Mouse (Mus musculus): ENCODE data around the gene Epb41l4b. TPM values are rescaled to one million over a fixed set of nuclear protein-coding genes. Genes with fewer than 3 reads are reported as not detected.
A peak's percentile ranks its signal among the peaks of the same experiment; 100 is the strongest.

The Epb41l4b gene
- polyA plus RNA-seq, 1 experiment from 2014 or later, result 2.3 TPM

DNA sequence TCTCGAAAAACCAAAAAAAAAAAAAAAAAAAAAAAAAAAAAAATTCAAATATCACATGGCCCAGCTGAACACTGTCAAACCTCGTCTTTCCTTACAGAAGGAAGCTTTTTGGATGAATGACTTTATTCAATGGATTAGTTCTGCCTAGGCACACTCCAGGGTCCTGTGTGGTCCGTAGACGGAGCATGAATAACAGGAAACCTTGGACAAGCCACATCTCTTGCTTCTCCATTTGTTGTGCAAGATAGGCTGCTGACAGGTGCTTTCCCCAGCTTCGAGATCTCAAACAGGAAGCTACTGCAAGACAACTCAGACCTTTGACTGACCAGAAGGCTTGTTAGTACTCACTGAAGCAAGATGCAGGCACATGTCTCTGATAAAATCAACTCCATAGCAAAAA lies 39.4 kb downstream of the Epb41l4b start:
- no peak for ATAC-seq
- Histone ChIP-seq H3K9me3 (no peaks in the 10 kb centered on the region; the same call in 1 of the 2 replicates), H3K27ac (no peak overlapping the region), H3K36me3 (no peaks in the 10 kb centered on the region), H3K4me2 (replicated peaks) (no peak overlapping the region), H3K4me1 (replicated peaks) (no peaks in the 10 kb centered on the region; the same call in 1 of the 2 replicates), H3K9ac (replicated peaks) (no peak overlapping the region), H3K4me3 (replicated peaks) (no peak overlapping the region), H3K27me3 (no peaks in the 10 kb centered on the region)
- 21% methylated on average over 5 of the region's 5 CpGs for WGBS

DNA sequence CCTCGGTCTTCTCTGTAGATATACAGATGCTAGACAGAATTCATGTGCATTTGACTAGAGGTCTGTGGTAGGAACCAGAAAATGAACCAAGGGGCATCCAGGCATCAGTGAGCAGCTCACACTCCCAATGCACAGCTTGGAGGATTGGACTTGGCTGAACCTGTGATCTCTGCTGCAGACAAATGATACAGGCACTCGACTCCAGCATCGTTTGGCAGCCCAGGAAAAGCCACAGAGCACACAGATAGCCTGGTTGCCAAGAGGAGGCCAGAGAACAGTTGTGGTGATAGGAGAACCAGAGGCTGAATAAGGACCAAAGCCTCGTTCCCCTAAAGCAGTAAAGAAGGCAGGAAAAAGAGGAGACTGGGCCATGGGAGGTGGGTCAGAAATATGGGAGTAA lies 42.1 kb downstream of the Epb41l4b start:
- no peaks in the 10 kb centered on the region; the same call in 1 of the 2 replicates for H3K9me3 ChIP-seq
- no peak for ATAC-seq
- no peak overlapping the region for H3K4me3 ChIP-seq (replicated peaks)
- no peak overlapping the region for H3K4me2 ChIP-seq (replicated peaks)
- H3K27ac ChIP-seq, result no peak overlapping the region
- no peak overlapping the region for H3K9ac ChIP-seq (replicated peaks)
- H3K27me3 ChIP-seq, result no peaks in the 10 kb centered on the region
- WGBS, result 79% methylated on average over 4 of the region's 4 CpGs
- no peaks in the 10 kb centered on the region for H3K36me3 ChIP-seq
- H3K4me1 ChIP-seq (replicated peaks), result peaks cover under 1% of the 10 kb centered on the region

DNA sequence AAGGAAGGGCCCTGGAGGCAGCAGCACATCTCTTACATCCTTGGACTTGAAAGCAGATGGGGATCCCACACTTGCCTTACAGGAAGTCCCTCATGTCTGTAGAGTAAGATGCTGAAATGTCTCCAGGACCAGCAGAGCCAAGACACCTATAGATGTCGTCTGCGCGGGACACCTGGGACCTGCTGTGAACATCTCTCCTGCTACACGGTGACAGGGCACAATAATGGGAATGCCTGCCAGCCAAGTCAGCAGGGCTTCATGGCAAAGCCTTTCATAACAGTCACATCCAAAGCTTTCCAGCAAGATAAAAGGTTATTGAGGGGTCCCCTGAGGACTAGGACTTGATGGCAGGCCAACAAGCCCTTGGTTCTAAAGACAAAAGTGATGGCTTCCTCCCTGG lies 45.8 kb downstream of the Epb41l4b start:
- WGBS, result 93% methylated on average over 4 of the region's 4 CpGs
- ATAC-seq, result no peak

DNA sequence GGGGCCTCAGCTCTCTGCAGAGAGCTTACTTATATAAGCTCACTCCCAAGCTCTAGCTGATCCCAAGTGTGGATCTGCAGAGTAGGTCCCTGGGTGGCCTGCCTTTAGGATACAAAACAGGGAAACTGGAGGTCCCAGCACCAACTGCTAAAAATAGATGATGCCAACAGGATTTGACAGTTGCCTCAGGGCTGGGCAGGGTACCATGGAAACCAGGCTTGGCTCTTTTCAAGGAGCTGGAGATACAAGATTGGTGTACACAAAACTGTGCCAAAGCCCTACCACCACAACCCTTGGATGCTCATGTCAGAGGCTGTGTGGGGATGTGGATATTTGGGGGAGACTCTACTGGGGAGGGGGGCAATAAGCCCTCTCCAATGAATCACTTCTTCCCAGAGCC lies 47.7 kb downstream of the Epb41l4b start:
- no peaks in the 10 kb centered on the region for H3K27me3 ChIP-seq
- peaks cover 25% of the 10 kb centered on the region for H3K4me1 ChIP-seq (replicated peaks)
- no peaks in the 10 kb centered on the region for H3K36me3 ChIP-seq
- H3K9ac ChIP-seq (replicated peaks), result no peak overlapping the region
- H3K27ac ChIP-seq, result no peak overlapping the region
- no peaks in the 10 kb centered on the region; the same call in 1 of the 2 replicates for H3K9me3 ChIP-seq
- no peak overlapping the region for H3K4me3 ChIP-seq (replicated peaks)
- ATAC-seq, result peak; percentile 32
- H3K4me2 ChIP-seq (replicated peaks), result no peak overlapping the region

More for the DNA sequence above, 45.8 kb downstream of the Epb41l4b start:
- no peak overlapping the region for H3K27ac ChIP-seq
- H3K9me3 ChIP-seq, result no peaks in the 10 kb centered on the region; the same call in 1 of the 2 replicates
- H3K4me2 ChIP-seq (replicated peaks), result no peak overlapping the region
- no peak overlapping the region for H3K9ac ChIP-seq (replicated peaks)
- peaks cover 11% of the 10 kb centered on the region for H3K4me1 ChIP-seq (replicated peaks)
- no peak overlapping the region for H3K4me3 ChIP-seq (replicated peaks)
- H3K27me3 ChIP-seq, result no peaks in the 10 kb centered on the region
- H3K36me3 ChIP-seq, result no peaks in the 10 kb centered on the region

DNA sequence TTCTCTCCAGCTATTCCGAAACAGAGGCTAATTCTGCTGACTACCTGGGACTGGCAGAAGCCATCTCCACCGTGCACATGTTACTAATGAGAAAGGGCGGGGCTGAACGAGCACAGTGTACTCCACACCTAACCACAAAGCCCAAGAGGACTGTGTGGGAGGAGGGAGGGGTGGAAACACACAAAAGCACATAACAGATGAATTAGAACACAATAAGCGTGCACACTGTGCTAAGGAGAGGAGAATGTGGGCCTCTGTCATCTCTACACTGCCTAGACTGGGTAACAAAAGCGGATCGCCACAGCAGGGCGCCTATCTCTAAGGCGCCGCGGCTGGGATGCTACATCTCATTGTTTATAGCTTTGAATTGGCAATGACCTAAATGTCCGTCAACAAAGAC lies 51.9 kb downstream of the Epb41l4b start:
- Histone ChIP-seq H3K27me3 (no peaks in the 10 kb centered on the region), H3K36me3 (no peaks in the 10 kb centered on the region), H3K4me2 (replicated peaks) (peak overlapping the region; percentile 25), H3K4me3 (replicated peaks) (no peak overlapping the region), H3K4me1 (replicated peaks) (peaks cover 25% of the 10 kb centered on the region), H3K9me3 (no peaks in the 10 kb centered on the region), H3K9ac (replicated peaks) (0 out of 2 replicates have a peak overlapping the region, but pooled peaks have one; percentile 1), H3K27ac (peak overlapping the region; percentile 81)
- peak; percentile 93 for ATAC-seq
- 12% methylated on average over 12 of the region's 12 CpGs for WGBS

DNA sequence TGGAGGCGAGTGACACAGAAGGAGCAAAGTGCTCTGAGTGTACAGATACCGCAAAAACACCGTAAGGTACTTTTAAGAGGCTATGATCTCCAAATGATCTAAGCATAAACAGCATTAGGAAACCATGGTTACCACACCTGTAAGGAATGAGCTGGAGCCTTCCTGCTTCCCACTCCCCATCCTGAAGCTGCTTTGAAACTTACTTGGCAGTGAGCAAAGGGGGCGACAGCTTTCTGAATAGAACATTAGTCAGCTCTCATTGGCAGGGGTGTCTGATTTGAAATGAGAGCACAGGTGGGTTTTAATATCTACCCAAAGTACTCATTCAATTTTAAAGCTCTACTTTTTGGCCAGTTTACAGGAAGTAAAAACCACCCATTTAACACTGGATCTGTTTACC lies 54.9 kb downstream of the Epb41l4b start:
- Histone ChIP-seq H3K27ac (no peak overlapping the region), H3K4me3 (replicated peaks) (no peak overlapping the region), H3K9me3 (no peaks in the 10 kb centered on the region), H3K9ac (replicated peaks) (no peak overlapping the region), H3K4me2 (replicated peaks) (no peak overlapping the region), H3K36me3 (no peaks in the 10 kb centered on the region), H3K4me1 (replicated peaks) (peaks cover 25% of the 10 kb centered on the region), H3K27me3 (no peaks in the 10 kb centered on the region)
- ATAC-seq, result no peak
- 83% methylated on average over 4 of the region's 4 CpGs for WGBS

DNA sequence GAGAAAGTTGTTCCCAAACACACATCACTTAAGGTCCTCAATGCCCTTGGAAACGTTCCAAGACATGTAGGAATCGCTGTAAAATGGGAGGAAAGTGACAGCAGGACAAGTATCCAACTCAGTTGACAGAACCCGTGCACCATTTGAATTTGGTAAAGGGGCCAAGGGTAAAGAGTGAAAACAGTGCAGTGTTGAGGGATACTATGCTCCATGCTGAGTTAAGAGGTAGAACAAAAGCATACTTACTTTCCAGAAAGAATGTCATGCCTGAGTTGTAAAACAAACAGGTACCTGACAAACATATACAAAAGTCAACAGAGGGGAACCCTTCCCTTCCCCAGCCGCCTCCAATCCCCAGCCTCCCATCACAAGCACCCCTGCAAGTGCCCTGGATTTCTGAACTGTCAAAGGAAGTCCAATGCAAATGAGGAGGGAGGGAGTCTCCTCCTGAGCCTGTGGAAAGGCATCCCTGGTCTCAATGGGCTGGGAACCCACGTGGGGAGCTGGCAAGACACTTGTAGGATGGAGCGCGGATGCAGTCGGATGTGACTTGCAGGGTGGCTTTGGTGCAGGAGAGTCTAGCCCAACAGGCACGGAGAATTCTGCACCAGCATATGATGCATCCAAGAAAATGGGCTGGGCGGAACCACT lies 57.4 kb downstream of the Epb41l4b start:
- H3K4me3 ChIP-seq (replicated peaks), result no peak overlapping the region
- H3K36me3 ChIP-seq, result no peaks in the 10 kb centered on the region
- no peak for ATAC-seq
- WGBS, result 49% methylated on average over 10 of the region's 10 CpGs
- H3K4me2 ChIP-seq (replicated peaks), result no peak overlapping the region
- H3K9ac ChIP-seq (replicated peaks), result no peak overlapping the region
- no peak overlapping the region for H3K27ac ChIP-seq
- H3K9me3 ChIP-seq, result no peaks in the 10 kb centered on the region
- peaks cover 12% of the 10 kb centered on the region; the same call in 1 of the 2 replicates for H3K4me1 ChIP-seq (replicated peaks)
- H3K27me3 ChIP-seq, result no peaks in the 10 kb centered on the region

DNA sequence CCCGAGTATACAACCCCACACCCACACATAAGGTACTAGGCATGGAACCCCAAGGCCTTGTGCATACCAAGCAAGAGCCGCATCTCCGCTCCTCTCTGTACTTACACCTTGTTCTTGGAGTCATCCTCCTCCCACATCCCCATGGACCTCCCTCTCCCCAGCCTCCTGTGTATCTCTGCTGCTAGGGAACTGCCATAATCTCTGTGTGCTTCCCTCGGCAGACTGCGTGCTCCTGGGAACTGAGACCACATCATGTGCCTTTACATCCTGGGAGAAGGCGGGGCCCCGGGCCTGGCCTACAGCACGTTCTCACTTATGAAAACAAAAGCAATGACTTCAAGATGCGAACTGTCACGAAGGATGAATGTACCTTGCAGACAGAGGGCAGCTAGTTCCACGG lies 59.6 kb downstream of the Epb41l4b start:
- WGBS, result 79% methylated on average over 11 of the region's 11 CpGs
- Histone ChIP-seq H3K4me2 (replicated peaks) (no peak overlapping the region), H3K4me3 (replicated peaks) (no peak overlapping the region), H3K9me3 (no peaks in the 10 kb centered on the region), H3K36me3 (no peaks in the 10 kb centered on the region), H3K27me3 (no peaks in the 10 kb centered on the region), H3K4me1 (replicated peaks) (peaks cover 10% of the 10 kb centered on the region; the same call in 1 of the 2 replicates), H3K27ac (no peak overlapping the region), H3K9ac (replicated peaks) (no peak overlapping the region)
- peak; percentile 40; the same call in 1 of the 2 replicates for ATAC-seq

DNA sequence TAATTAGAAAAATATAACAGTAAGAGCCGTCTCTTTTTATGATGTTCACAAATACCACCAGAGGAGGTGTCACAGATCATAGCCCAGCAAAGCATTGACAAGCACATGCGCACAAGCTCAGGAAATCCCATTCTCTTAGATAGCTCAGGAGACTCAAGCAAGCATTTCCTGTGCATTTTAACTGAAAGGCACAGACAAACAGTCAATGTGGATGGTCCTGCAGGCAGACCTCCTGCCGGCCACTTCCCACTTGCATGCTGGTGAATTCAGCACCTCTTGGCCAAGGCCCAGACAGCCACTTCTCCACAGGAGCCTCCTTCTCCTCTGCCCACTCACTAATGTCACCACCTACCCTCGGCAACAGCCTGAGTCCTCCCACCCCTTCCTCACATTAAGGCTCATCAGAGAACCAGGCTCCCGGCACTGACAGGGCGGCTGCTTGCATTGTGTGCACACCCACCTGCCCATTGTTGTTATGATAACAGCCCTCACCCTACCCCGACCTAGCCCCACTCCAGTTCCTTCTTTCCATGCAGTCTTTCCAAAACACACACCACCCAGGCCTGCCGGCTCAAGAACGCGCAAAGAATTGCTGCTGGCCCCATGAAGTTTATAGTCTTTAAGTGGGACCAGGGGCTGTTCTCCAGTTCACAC lies 60.3 kb downstream of the Epb41l4b start:
- 84% methylated on average over 10 of the region's 10 CpGs for WGBS
- Histone ChIP-seq H3K9me3 (no peaks in the 10 kb centered on the region), H3K4me1 (replicated peaks) (peaks cover 10% of the 10 kb centered on the region; the same call in 1 of the 2 replicates), H3K4me2 (replicated peaks) (no peak overlapping the region), H3K36me3 (no peaks in the 10 kb centered on the region), H3K9ac (replicated peaks) (no peak overlapping the region), H3K27me3 (no peaks in the 10 kb centered on the region), H3K4me3 (replicated peaks) (no peak overlapping the region), H3K27ac (no peak overlapping the region)
- peak; percentile 59; the same call in 1 of the 2 replicates for ATAC-seq

DNA sequence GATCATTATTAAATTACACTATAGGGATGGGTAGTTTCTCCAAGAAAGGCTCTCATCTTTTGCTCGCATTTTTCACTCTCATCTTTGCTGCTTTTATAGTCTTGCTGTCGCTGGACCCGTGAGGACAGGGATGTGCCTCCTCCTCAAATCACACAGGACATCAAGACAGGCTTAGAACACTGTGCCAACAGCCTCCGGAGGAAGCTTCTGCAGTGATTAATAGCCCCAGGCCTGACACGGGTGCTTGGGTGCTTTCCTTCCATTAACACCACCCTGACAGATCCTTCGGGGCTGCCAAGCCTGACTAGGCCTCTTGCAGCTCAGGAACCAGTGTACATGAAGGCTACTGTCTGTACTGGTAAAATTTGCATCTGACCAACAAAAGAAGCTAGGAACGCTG lies 61.8 kb downstream of the Epb41l4b start:
- Histone ChIP-seq H3K36me3 (no peaks in the 10 kb centered on the region), H3K27me3 (no peaks in the 10 kb centered on the region), H3K9ac (replicated peaks) (no peak overlapping the region), H3K4me1 (replicated peaks) (peaks cover 16% of the 10 kb centered on the region; the same call in 1 of the 2 replicates), H3K9me3 (no peaks in the 10 kb centered on the region), H3K4me3 (replicated peaks) (no peak overlapping the region), H3K27ac (no peak overlapping the region), H3K4me2 (replicated peaks) (no peak overlapping the region)
- WGBS, result 83% methylated on average over 7 of the region's 7 CpGs
- ATAC-seq, result no peak

DNA sequence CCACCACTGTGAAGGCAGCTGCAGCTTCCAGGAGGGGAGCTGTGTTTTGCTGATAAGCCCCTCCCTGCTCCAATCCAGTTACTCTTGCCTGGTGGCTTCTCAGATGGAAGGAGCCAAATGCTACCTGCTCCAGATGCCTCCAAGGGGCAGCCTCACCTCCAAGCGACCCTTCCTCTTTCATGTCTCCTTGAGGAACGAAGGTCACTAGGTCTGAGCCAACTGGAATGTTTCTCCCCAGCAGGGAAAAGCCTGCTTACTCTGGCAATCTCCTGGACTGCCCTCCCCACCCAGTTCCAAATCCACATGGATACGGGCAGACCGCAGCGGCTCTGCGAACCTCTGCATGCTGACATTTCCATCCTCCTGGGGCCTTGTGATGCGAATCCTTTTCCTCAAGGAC lies 69.4 kb downstream of the Epb41l4b start:
- 0 out of 2 replicates have a peak, but pooled peaks cover 9% of the 10 kb centered on the region for H3K4me1 ChIP-seq (replicated peaks)
- ATAC-seq, result no peak
- 65% methylated on average over 7 of the region's 7 CpGs for WGBS

DNA sequence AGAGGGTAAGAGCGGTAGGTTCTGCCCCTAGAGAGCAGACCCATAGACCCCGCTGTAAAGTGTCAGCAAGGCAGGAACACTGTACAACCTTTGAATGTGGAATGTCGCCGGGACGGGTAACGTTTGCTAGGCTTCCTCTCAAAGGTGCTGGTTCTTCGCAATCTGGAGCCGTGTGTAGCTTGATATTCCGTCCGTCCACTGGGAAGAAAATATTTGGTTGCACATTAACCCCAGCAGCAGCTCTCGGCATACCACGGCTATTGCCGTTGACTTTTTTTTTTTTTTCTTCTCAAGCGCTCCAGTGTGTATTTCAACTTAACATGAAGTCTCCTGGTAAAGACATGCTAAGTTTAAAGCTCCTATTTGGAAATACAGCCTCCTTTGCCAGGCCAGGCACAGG lies 70.1 kb downstream of the Epb41l4b start:
- no peak for ATAC-seq
- Histone ChIP-seq H3K4me2 (replicated peaks) (no peak overlapping the region), H3K27ac (no peak overlapping the region), H3K4me1 (replicated peaks) (0 out of 2 replicates have a peak, but pooled peaks cover 9% of the 10 kb centered on the region), H3K4me3 (replicated peaks) (no peak overlapping the region), H3K9ac (replicated peaks) (no peak overlapping the region), H3K9me3 (no peaks in the 10 kb centered on the region), H3K36me3 (no peaks in the 10 kb centered on the region), H3K27me3 (no peaks in the 10 kb centered on the region)
- WGBS, result 96% methylated on average over 14 of the region's 14 CpGs

More for the DNA sequence above, 69.4 kb downstream of the Epb41l4b start:
- no peaks in the 10 kb centered on the region for H3K27me3 ChIP-seq
- H3K27ac ChIP-seq, result no peak overlapping the region; the same call in 1 of the 2 replicates
- H3K9ac ChIP-seq (replicated peaks), result no peak overlapping the region
- H3K4me2 ChIP-seq (replicated peaks), result no peak overlapping the region
- H3K36me3 ChIP-seq, result no peaks in the 10 kb centered on the region
- H3K9me3 ChIP-seq, result no peaks in the 10 kb centered on the region
- H3K4me3 ChIP-seq (replicated peaks), result no peak overlapping the region
